Mouse (Mus musculus): ENCODE results near the gene Ahdc1.
"Not testable (repeated sequence)": the region's sequence is repeated elsewhere in the genome, so short reads cannot be mapped to it uniquely, and the experiment has no call there.

Ahdc1 gene

GRCm38 (mm10) chr4:133079416-133080113, 68.5 kb downstream of the Ahdc1 start:
- DNase-seq (ENCODE audit: low spot score), result no peak

GRCm38 (mm10) chr4:133080862-133081261, 69.8 kb downstream of the Ahdc1 start:
- no peak for DNase-seq (ENCODE audit: low spot score)

GRCm38 (mm10) chr4:133082216-133082773, 71.2 kb downstream of the Ahdc1 start:
- DNase-seq (ENCODE audit: low spot score), result no peak

GRCm38 (mm10) chr4:133083991-133084861, 73.2 kb downstream of the Ahdc1 start:
- peak; percentile 89 for DNase-seq (ENCODE audit: low spot score)

GRCm38 (mm10) chr4:133085011-133085782, 74.1 kb downstream of the Ahdc1 start:
- no peak for DNase-seq (ENCODE audit: low spot score)

GRCm38 (mm10) chr4:133085783-133086342, 74.8 kb downstream of the Ahdc1 start:
- DNase-seq (ENCODE audit: low spot score), result no peak

- DNase-seq (ENCODE audit: low spot score), result no peak
Observed at GRCm38 (mm10) chr4:133087177-133087714, 76.2 kb downstream of the Ahdc1 start.

GRCm38 (mm10) chr4:133087835-133088234, 76.8 kb downstream of the Ahdc1 start:
- DNase-seq (ENCODE audit: low spot score), result peak; percentile 40

GRCm38 (mm10) chr4:133089319-133089718, 78.3 kb downstream of the Ahdc1 start:
- DNase-seq (ENCODE audit: low spot score), result no peak

GRCm38 (mm10) chr4:133089802-133090201, 78.7 kb downstream of the Ahdc1 start:
- DNase-seq (ENCODE audit: low spot score), result no peak

- no peak for DNase-seq (ENCODE audit: low spot score)
Observed at GRCm38 (mm10) chr4:133090276-133090719, 79.2 kb downstream of the Ahdc1 start.

GRCm38 (mm10) chr4:133090720-133091458, 79.8 kb downstream of the Ahdc1 start:
- DNase-seq (ENCODE audit: low spot score), result no peak

- no peak for DNase-seq (ENCODE audit: low spot score)
Observed at GRCm38 (mm10) chr4:133091459-133091785, 80.4 kb downstream of the Ahdc1 start.

- DNase-seq (ENCODE audit: low spot score), result no peak
Observed at GRCm38 (mm10) chr4:133092453-133092901, 81.4 kb downstream of the Ahdc1 start.

GRCm38 (mm10) chr4:133093056-133093455, 82.0 kb downstream of the Ahdc1 start:
- no peak for DNase-seq (ENCODE audit: low spot score)

GRCm38 (mm10) chr4:133093481-133094033, 82.5 kb downstream of the Ahdc1 start:
- no peak for DNase-seq (ENCODE audit: low spot score)

- DNase-seq (ENCODE audit: low spot score), result no peak
Observed at GRCm38 (mm10) chr4:133094255-133094654, 83.2 kb downstream of the Ahdc1 start.

GRCm38 (mm10) chr4:133094936-133095733, 84.1 kb downstream of the Ahdc1 start:
- DNase-seq (ENCODE audit: low spot score), result peak; percentile 81

GRCm38 (mm10) chr4:133095734-133096065, 84.6 kb downstream of the Ahdc1 start:
- DNase-seq (ENCODE audit: low spot score), result not testable (repeated sequence)

GRCm38 (mm10) chr4:133096671-133097070, 85.6 kb downstream of the Ahdc1 start:
- DNase-seq (ENCODE audit: low spot score), result not testable (repeated sequence)

Measured in adipocyte (in vitro differentiated cells).